Mouse (Mus musculus) G1E (cell line): ENCODE data around the gene Ank3.

Source experiments
- CTCF ChIP-seq: IDR thresholded peaks from 2 replicates; pipeline ENCODE4 v1.5.1; 2012; ENCODE audit warnings: low read depth, low read length, inconsistent platforms, mixed read lengths
- GATA1 ChIP-seq: IDR thresholded peaks from 2 replicates; pipeline ENCODE4 v1.6.1; 2012; ENCODE audit warnings: borderline replicate concordance, low read length, inconsistent platforms, mixed read lengths
- GATA2 ChIP-seq: IDR thresholded peaks from 2 replicates; pipeline ENCODE4 v1.6.1; 2012; ENCODE audit warnings: low read depth, low read length, inconsistent platforms, borderline replicate concordance
- POLR2AphosphoS5 ChIP-seq: IDR thresholded peaks from 2 replicates; pipeline ENCODE4 v1.6.1; 2012; ENCODE audit warnings: low read depth, low read length, inconsistent platforms; ENCODE audit not compliant: insufficient replicate concordance
- TAL1 ChIP-seq: conservative IDR thresholded peaks from 2 replicates; pipeline ENCODE4 v1.6.1; 2012; ENCODE audit warnings: low read depth, low read length, inconsistent platforms, mixed read lengths

DNA sequence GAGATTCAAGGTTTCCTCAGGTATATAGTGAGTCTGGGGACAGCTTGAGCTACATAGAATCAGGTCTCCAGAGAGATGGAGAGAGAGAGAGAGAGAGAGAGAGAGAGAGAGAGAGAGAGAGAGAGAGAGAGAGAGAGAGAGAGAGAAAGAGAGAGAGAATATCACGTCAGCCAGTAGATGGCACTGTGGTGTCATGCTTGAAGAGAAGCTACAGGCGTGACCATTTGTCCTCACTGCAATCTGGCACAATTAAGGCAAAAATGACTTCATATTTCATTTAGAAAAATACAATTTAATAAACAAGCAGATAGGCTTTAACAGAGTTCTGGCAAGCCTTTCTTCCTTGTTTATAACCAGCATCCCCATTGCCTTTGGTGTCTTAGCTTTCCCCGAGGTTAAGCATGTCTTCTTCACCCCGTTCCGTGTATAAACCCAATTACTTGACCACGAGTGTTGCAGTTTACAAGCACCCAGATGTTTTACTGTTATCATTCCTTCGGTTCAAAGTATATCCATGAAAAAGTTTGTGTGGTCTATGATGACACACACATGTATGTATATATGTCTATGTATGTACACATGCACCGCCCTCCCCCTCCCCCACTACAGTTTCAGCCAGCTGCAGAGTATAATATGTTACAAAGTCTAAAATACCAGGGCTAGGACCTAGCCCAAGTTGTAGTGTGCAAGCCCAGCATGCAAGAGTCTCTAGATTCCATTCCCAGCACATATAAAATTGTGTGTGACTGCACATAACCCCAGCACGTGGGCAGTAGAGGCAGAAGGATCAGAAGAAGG lies 53.8 kb downstream of the Ank3 start:
- TF ChIP-seq CTCF: no peak
- TF ChIP-seq GATA1: no peak
- TF ChIP-seq GATA2: no peak
- TF ChIP-seq TAL1: no peak
- TF ChIP-seq POLR2AphosphoS5: no peak
